Mouse (Mus musculus) left cerebral cortex, adult 11 months (tissue): ENCODE data around the gene Ndufaf3.

Source experiments
- DNase-seq: peaks from one replicate; pipeline ENCODE4 v3.0.0; 2022; ENCODE audit warnings: low spot score

Gene Ndufaf3

GRCm38 (mm10) chr9:108573774-108574690, 6.8 kb upstream of the Ndufaf3 start:
- DNase-seq, result no peak

DNA sequence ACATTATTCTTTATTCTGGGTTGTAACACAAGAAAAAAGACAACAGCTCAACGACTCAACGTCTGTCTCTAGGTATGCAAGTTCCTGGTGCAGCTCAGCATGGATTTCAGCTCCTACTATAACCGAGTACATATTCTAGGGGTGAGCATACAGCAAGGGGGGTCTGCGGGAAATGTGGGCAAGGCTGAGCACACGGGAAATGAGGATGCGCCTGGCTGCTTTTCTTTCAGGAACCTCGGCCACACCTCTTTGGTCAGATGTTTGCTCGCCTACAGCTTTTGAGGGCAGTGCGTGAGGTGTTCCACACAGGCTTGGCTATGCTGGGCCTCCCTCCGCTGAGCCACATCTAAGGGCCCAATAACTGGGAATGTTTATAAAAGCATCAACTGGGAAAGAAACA, 5.1 kb upstream of the Ndufaf3 start:
- no peak for DNase-seq

GRCm38 (mm10) chr9:108571401-108571973, 4.3 kb upstream of the Ndufaf3 start:
- no peak for DNase-seq

GRCm38 (mm10) chr9:108570207-108570896, 3.1 kb upstream of the Ndufaf3 start:
- no peak for DNase-seq

DNA sequence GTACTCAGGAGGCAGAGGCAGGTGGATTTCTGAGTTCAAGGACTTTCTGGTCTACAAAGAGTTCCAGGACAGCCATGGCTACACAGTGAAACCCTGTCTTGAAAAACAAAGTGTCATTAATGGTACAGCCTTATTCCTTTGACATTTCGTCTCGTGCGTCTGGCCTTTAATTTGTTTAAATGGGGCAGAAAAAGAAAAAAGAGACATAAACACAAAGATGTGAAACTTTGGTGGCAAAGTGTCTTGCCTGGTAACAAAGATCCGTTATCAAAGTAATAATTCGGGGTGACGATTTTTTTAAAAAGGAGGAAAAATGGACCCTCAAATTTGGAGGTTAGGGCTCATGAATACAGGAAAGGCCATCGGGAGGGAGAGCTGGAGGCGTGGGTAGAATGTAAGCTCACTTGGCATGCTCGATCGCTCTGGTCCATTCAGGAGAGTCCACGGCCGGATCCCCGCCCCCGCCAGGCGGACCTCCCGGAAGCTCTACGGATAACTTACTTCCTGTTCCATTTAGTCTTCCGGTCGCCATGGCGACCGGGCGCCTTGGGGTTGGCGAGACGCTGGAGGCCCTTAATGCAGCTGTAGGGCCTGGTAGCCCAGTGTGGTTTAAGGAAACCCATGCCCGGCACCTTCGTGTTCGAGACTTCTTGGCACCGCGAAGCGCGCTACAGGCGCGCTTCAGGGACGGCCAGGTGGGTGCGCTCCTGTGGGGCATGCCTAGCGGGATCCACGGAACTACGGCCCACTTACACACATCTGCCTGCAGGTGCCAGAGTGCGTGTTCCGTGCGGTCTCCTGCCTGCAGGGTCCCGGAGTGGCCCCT, 2.4 kb upstream of the Ndufaf3 start, which contains the start of gene Dalrd3:
Gene Dalrd3 (plus strand): TSS at position 506 of the 826 bp plus-strand sequence.
- DNase-seq, result peak; percentile 89

DNA sequence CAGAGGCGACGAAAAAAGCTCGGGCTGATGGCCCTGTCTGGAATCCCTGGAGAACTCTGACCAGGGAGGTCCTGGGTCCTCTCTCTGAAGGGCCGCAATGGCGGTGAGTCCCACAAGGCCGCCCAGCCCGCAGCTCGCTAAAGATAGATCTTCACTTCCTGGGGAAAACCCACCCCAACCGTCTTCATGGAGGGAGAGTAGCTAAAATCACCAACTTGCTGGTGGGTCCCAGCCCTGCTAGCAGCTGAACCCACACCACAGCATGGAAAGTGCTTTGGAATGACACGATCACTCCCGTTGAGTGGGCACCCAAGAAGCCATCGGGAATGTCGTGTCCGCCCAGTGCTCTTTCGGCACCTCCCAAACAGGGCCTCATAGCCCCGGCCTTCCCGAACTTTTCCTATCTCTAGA, 1.3 kb upstream of the Ndufaf3 start:
- no peak for DNase-seq

GRCm38 (mm10) chr9:108567931-108568419, 741 bp upstream of the Ndufaf3 start:
- DNase-seq, result no peak

GRCm38 (mm10) chr9:108565881-108566814, 1.1 kb downstream of the Ndufaf3 start:
- no peak for DNase-seq

DNA sequence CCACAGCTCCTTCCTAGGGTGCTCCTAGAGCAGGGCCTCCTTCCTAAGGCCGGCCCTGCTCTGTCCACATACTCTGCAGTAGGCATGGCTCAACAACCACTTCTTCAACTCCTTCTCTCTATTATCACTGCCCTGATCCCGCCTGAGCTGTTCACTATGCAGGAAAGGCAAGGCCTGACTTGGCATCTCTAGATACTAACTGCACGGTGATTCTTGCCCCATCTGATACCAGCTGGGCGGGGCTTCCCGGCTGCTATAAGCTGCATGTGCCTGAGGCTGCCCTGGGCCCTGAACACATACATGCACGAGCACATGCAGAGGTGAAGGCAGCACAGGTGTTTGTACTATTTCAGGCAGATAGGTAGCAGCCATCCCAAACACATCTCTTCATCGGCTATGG, 3.1 kb downstream of the Ndufaf3 start:
- DNase-seq, result no peak

- DNase-seq, result no peak
Observed at GRCm38 (mm10) chr9:108563671-108564070, 3.6 kb downstream of the Ndufaf3 start.

GRCm38 (mm10) chr9:108560227-108560841, 6.9 kb downstream of the Ndufaf3 start, which contains the start of gene Impdh2:
Gene Impdh2 (plus strand): TSS chr9:108560286.
- peak; percentile 92 for DNase-seq

GRCm38 (mm10) chr9:108559169-108559568, 8.1 kb downstream of the Ndufaf3 start:
- DNase-seq, result no peak

DNA sequence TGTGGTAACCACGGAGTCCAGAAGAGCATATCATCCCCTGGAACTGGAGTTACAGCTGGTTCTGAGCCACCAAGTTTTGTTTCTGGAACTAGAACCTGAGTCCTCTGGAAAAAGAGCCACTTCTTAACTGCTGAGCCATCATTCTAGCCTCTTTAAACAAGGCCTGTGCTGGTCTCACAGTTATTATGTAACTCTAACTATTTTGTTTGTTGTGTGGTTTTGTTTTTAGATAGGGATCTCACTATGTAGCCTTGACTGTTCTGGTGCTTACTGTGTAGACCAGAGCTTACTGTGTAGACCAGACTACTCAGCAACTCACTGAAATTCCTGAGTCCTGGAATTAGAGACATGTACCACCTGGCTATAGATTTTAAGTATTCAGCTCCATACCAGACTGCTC, 20.4 kb downstream of the Ndufaf3 start:
- DNase-seq, result no peak

- no peak for DNase-seq
Observed at GRCm38 (mm10) chr9:108545986-108546385, 21.2 kb downstream of the Ndufaf3 start.

DNA sequence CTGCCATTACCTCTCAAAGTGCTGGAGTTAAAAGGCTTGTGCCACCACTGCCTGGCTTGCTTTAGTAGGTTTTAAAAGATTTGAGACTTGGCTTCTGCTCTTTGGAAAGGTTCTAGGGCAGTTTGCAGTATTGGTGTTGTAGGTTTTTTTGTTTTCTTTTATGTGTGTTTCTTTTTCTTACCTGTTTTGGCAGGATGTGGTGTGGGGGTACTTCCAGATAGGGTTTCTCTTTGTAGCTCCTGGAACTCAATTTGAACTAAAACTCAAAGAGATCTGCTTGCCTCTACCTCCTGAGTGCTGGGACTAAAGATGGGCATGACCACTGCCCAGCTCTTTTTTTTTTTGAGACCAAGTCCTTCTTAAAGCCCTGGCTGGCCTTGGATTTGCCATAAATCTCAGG, 26.4 kb downstream of the Ndufaf3 start:
- no peak for DNase-seq

DNA sequence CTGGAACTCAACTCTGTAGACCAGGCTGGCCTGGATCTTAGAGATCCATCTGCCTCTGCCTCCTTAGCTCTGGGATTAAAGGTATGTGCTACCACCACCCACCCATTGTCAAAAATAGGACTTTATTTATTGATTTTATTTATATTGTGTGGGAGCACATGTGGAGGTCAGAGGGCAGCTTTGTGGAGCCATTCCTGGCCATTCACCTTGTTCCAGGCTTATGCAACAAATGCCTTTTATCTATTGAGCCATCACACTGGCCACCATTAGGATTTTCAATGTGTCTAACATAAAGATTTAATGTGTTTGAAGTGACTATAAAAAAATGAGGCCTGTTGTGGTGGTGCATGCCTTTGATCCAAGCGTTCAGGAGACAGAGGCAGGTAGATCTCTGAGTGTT, 35.7 kb downstream of the Ndufaf3 start:
- DNase-seq, result no peak

- DNase-seq, result no peak
Observed at GRCm38 (mm10) chr9:108530954-108531353, 36.3 kb downstream of the Ndufaf3 start.

- DNase-seq, result no peak
Observed at GRCm38 (mm10) chr9:108525400-108525799, 41.8 kb downstream of the Ndufaf3 start.

- no peak for DNase-seq
Observed at GRCm38 (mm10) chr9:108523341-108523740, 43.9 kb downstream of the Ndufaf3 start.

DNA sequence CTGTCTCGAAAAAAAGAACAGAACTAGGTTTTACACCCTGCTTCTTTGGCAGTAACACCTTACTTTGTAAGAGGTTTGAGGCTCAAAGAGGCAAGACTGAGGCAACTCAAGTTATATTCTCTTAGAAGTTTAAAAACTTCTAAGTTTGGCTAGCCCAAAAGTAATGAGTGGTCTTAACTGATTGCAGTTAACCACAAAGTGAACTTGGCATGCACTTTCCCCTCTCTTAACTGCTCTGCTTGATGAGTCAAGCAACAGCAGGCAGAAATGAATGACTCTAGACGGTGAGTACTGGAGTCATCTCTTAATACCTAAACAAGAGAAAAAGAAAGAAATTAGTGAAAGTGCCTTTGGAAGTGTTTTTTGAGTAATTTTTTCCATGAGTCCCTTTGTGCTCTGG, 45.6 kb downstream of the Ndufaf3 start:
- DNase-seq, result no peak
